In genomic region chr14:19970106-19970785, GRCm38 (mm10) we compare ENCODE assay signal across 12 mouse cellular contexts. TPM values are rescaled to one million over a fixed set of nuclear protein-coding genes. Genes with fewer than 3 reads are reported as not detected.
DNase-seq lines count a peak whose midpoint lies in the region; ATAC-seq and TF ChIP-seq lines count a peak whose summit lies in the region.
"Had no signal": no experiment of that assay in that cellular context is flagged by ENCODE, and none has a peak within 500 bp of the region (broad histone marks: within the 10 kb centered on the region; RNA-seq: fewer than 3 reads in every experiment).

No protein-coding gene starts in this region.

- no peak overlapping the region for H3K4me3 ChIP-seq in intestine, postnatal 0 days (ENCODE audit: low read depth, low read length)
- no peak overlapping the region for H3K4me3 ChIP-seq in intestine, embryonic 15.5 days (replicated peaks)
- no peak overlapping the region for H3K4me3 ChIP-seq in forebrain, postnatal 0 days (ENCODE audit: low read depth, low read length)

- DNase-seq in 416B (ENCODE audit: low read depth) = peak; percentile 68
- DNase-seq in Muller cell, postnatal 12 days (ENCODE audit: inconsistent ontology term) = peak; percentile 94
- DNase-seq in forebrain, postnatal 0 days = no peak
- DNase-seq in testis, postnatal 10 days (ENCODE audit: low spot score) = no peak
- DNase-seq in heart, postnatal 10 days = no peak
- no peak for DNase-seq in gastrocnemius, adult 18-20 months (ENCODE audit: low spot score)
- DNase-seq: adrenal gland, postnatal 25 days; cerebellum, adult 9-10 months; lung, embryonic 14.5 days; right cerebral cortex, postnatal 4 days had no signal

- TF ChIP-seq CTCF in intestine, postnatal 0 days (IDR thresholded peaks at IDR 0.05; ENCODE audit: low read depth) = peak; percentile 29; the same call in 1 of the 2 replicates
- 0 out of 2 replicates have a peak, but pooled peaks have one; percentile 16 for TF ChIP-seq CTCF in forebrain, postnatal 0 days (IDR thresholded peaks at IDR 0.05; ENCODE audit: low read depth)

- H3K36me3 ChIP-seq in intestine, postnatal 0 days (ENCODE audit: control insufficient read depth, insufficient read depth) = no peaks in the 10 kb centered on the region
- H3K36me3 ChIP-seq in intestine, embryonic 15.5 days = no peaks in the 10 kb centered on the region
- 0 out of 2 replicates have a peak, but pooled peaks cover 3% of the 10 kb centered on the region for H3K36me3 ChIP-seq in forebrain, postnatal 0 days (ENCODE audit: insufficient read depth)

- no peak for ATAC-seq in intestine, postnatal 0 days
- ATAC-seq in intestine, embryonic 15.5 days = no peak
- no peak for ATAC-seq in forebrain, postnatal 0 days

- H3K4me1 ChIP-seq in intestine, postnatal 0 days (replicated peaks; ENCODE audit: control insufficient read depth, insufficient read depth, low read length) = no peaks in the 10 kb centered on the region; the same call in 1 of the 2 replicates
- H3K4me1 ChIP-seq in intestine, embryonic 15.5 days (replicated peaks) = peaks cover 10% of the 10 kb centered on the region
- H3K4me1 ChIP-seq in forebrain, postnatal 0 days (ENCODE audit: insufficient read depth) = peaks cover 35% of the 10 kb centered on the region

- no peak overlapping the region for H3K27ac ChIP-seq in intestine, postnatal 0 days (ENCODE audit: low read depth, low read length)
- H3K27ac ChIP-seq in intestine, embryonic 15.5 days = no peak overlapping the region
- 0 out of 2 replicates have a peak overlapping the region, but pooled peaks have one; percentile 21 for H3K27ac ChIP-seq in forebrain, postnatal 0 days (ENCODE audit: low read depth, low read length)

- no peak overlapping the region for H3K9ac ChIP-seq in intestine, postnatal 0 days (ENCODE audit: low read depth, low read length)
- H3K9ac ChIP-seq in intestine, embryonic 15.5 days = no peak overlapping the region
- 0 out of 2 replicates have a peak overlapping the region, but pooled peaks have one; percentile 28 for H3K9ac ChIP-seq in forebrain, postnatal 0 days
- H3K9ac ChIP-seq: lung, embryonic 14.5 days had no signal

- no peaks in the 10 kb centered on the region for H3K27me3 ChIP-seq in intestine, postnatal 0 days (replicated peaks; ENCODE audit: control insufficient read depth, insufficient read depth, low read length)
- no peaks in the 10 kb centered on the region for H3K27me3 ChIP-seq in intestine, embryonic 15.5 days (replicated peaks)
- no peaks in the 10 kb centered on the region for H3K27me3 ChIP-seq in forebrain, postnatal 0 days (ENCODE audit: insufficient read depth, low read length)

- intact Hi-C loops in heart, postnatal 10 days (cut with DNase I) = no loop called here

- 77% methylated on average over 6 of the region's 6 CpGs for WGBS in intestine, postnatal 0 days
- WGBS in intestine, embryonic 15.5 days = 70% methylated on average over 6 of the region's 6 CpGs
- WGBS in forebrain, postnatal 0 days = 45% methylated on average over 6 of the region's 6 CpGs

- H3K9me3 ChIP-seq in intestine, postnatal 0 days (ENCODE audit: control insufficient read depth) = no peaks in the 10 kb centered on the region
- H3K9me3 ChIP-seq in intestine, embryonic 15.5 days = no peaks in the 10 kb centered on the region
- H3K9me3 ChIP-seq in forebrain, postnatal 0 days (ENCODE audit: low read length) = no peaks in the 10 kb centered on the region

- H3K4me2 ChIP-seq in intestine, postnatal 0 days (replicated peaks; ENCODE audit: low read depth) = no peak overlapping the region
- H3K4me2 ChIP-seq in intestine, embryonic 15.5 days (replicated peaks) = no peak overlapping the region
- H3K4me2 ChIP-seq in forebrain, postnatal 0 days (ENCODE audit: low read depth) = peak overlapping the region; percentile 13; the same call in 1 of the 2 replicates
- H3K4me2 ChIP-seq: lung, embryonic 14.5 days had no signal

RNA-seq across cellular contexts. Expression of gene Gng2, which starts 7.2 kb away (rescaled TPM):
- polyA plus RNA-seq in intestine, postnatal 0 days (2015; fragmentation: Nextera tagmentation; extraction: Ambion mirVana) = 22.2 and 22.6 TPM in 2 replicates
- polyA plus RNA-seq in intestine, embryonic 15.5 days (2015; fragmentation: Nextera tagmentation; extraction: Ambion mirVana) = 52.1 and 55.7 TPM in 2 replicates
- total RNA-seq in forebrain, postnatal 0 days (2014; rRNA removed) = 447 and 546 TPM in 2 replicates
- polyA plus RNA-seq in forebrain, postnatal 0 days (2015; fragmentation: Nextera tagmentation; extraction: Ambion mirVana) = 367 and 462 TPM in 2 replicates
- 10 to 100 TPM; 20.7 to 30.5 TPM for total RNA-seq in heart, postnatal 10 days (2021)
- total RNA-seq in gastrocnemius, adult 18-20 months (2021) = 1 to 10 TPM; 2.4 to 6.6 TPM

Comparison
In these comparisons a context has a peak if more than half of its experiments do, and no peak if none do; other contexts are left out.
1. DNase-seq: peak in 416B (single experiment) and Muller cell, postnatal 12 days (single experiment); none in forebrain, postnatal 0 days (single experiment), testis, postnatal 10 days (single experiment), heart, postnatal 10 days (0 of 2) and gastrocnemius, adult 18-20 months (single experiment).
2. RNA of gene Gng2, which starts 7.2 kb away (total RNA-seq): 447 to 546 TPM in forebrain, postnatal 0 days; 20.7 to 30.5 TPM in heart, postnatal 10 days and 2.4 to 6.6 TPM in gastrocnemius, adult 18-20 months; every median in the first group is over 10 times any median in the second.